Mouse (Mus musculus): Measurements from ENCODE around the gene Gh. TPM values are rescaled to one million over a fixed set of nuclear protein-coding genes. Genes with fewer than 3 reads are reported as not detected.
A peak's percentile ranks its signal among the peaks of the same experiment; 100 is the strongest.

Gene Gh
- polyA plus RNA-seq, 1 experiment, result not detected

DNA sequence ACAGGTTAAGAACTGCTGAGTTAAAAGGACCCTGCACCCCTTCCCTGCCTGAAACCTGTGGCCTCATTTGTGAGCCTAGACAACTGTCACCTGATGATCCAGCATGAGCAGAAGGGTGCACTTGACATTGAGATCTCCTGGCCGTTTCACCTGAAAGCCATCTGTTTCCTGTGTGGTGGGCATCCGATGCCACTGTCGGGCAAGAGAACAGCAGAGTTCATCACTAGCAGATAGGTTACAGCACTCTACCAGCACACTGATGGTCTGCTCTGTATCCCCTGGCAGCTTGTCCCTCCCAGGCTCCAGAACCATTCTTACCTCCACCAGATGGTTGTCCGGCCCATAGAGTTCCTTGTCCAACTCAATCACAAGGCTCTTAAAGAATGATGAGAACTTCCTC lies 36.1 kb downstream of the Gh start:
- Histone ChIP-seq H3K27ac (ENCODE audit: insufficient read depth, low read length) (no peak overlapping the region), H3K4me3 (ENCODE audit: insufficient read depth, low read length) (no peak overlapping the region), H3K4me1 (ENCODE audit: control insufficient read depth, insufficient read depth, low read length) (peaks cover 2% of the 10 kb centered on the region; the same call in 1 of the 2 replicates)
- TF ChIP-seq POLR2A (IDR thresholded peaks at IDR 0.05; ENCODE audit: low read depth, low read length) (no peak), CTCF (IDR thresholded peaks at IDR 0.05; ENCODE audit: borderline replicate concordance, insufficient read depth, low read length) (no peak)

DNA sequence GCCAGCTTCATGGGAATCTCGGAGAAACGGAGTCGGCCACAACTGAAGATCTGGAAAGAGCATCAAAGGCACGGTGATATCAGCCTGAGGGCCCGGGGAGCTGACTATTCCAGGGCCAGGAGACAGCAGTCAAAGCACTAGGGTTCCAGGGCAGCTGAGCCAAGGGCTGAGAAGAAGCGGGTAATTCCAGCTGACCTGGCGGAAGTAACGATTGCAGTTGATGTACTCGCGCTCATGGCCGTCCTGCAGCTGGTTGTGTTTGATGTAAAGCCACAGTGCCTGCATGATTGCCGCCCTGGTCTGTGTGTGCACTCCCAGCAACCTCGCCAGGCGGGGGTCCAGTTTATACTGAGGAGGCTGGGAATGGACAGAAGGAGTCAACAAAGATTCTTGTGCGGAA lies 36.7 kb downstream of the Gh start:
- Histone ChIP-seq H3K4me3 (ENCODE audit: insufficient read depth, low read length) (no peak overlapping the region), H3K4me1 (ENCODE audit: control insufficient read depth, insufficient read depth, low read length) (peaks cover 2% of the 10 kb centered on the region; the same call in 1 of the 2 replicates), H3K27ac (ENCODE audit: insufficient read depth, low read length) (no peak overlapping the region)
- TF ChIP-seq POLR2A (IDR thresholded peaks at IDR 0.05; ENCODE audit: low read depth, low read length) (no peak), CTCF (IDR thresholded peaks at IDR 0.05; ENCODE audit: borderline replicate concordance, insufficient read depth, low read length) (no peak)

DNA sequence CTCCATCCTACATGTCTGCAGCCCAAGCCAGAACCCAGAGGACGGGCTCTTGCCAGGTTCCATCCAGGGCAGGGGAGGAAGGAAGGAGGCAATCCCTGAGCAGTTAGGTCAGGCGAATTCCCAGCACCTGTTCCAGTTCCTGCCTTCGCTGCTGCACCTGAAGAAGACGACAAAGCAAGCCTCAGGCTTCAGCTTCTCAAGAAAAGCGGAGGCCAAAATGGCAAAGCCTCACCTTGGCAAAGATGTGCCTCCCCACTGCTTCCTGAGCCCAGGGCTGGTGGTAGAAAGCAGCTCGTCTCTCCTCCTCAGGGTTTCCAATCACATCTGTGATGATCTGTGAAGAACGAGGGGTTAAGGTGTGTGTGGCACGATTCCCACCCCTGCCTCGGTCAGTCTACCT lies 37.7 kb downstream of the Gh start:
- Histone ChIP-seq H3K4me3 (ENCODE audit: insufficient read depth, low read length) (no peak overlapping the region), H3K27ac (ENCODE audit: insufficient read depth, low read length) (no peak overlapping the region), H3K4me1 (ENCODE audit: control insufficient read depth, insufficient read depth, low read length) (no peaks in the 10 kb centered on the region; the same call in 1 of the 2 replicates)
- TF ChIP-seq POLR2A (IDR thresholded peaks at IDR 0.05; ENCODE audit: low read depth, low read length) (no peak), CTCF (IDR thresholded peaks at IDR 0.05; ENCODE audit: borderline replicate concordance, insufficient read depth, low read length) (no peak)

DNA sequence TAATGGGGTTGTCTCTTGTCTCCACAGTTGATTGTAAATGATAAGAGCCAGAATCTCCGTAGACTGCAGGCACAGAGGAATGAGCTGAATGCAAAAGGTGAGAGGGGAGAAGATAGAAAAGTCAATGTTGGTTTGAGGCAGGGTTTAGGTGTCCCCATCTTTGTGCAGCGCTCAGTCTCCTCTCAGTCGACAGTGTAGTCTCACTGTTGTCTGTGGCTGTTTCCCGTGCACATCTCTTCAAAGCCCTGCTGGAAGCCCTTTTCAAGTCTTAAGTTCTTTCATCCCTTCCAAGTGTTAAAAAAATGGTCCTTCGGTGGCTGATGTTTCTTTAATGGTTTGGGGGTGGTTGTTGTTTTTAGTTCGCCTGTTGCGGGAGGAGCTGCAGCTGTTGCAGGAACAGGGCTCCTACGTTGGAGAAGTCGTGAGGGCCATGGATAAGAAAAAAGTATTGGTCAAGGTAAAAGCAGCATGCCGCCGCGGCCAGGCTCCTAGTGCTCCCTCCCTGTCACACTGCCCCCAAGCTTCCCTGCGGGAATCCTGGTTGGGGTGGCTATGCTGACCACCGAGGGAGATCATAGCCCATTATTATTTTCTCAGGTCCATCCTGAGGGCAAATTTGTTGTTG lies 40.7 kb downstream of the Gh start:
- H3K27ac ChIP-seq (ENCODE audit: insufficient read depth, low read length), result no peak overlapping the region
- TF ChIP-seq POLR2A (IDR thresholded peaks at IDR 0.05; ENCODE audit: low read depth, low read length), result no peak
- no peak for TF ChIP-seq CTCF (IDR thresholded peaks at IDR 0.05; ENCODE audit: borderline replicate concordance, insufficient read depth, low read length)
- H3K4me3 ChIP-seq (ENCODE audit: insufficient read depth, low read length), result no peak overlapping the region
- no peaks in the 10 kb centered on the region for H3K4me1 ChIP-seq (ENCODE audit: control insufficient read depth, insufficient read depth, low read length)

GRCm38 (mm10) chr11:106256775-106257174 lies 44.9 kb downstream of the Gh start:
- Histone ChIP-seq H3K4me1 (ENCODE audit: control insufficient read depth, insufficient read depth, low read length) (peaks cover 4% of the 10 kb centered on the region; the same call in 1 of the 2 replicates), H3K27ac (ENCODE audit: insufficient read depth, low read length) (no peak overlapping the region), H3K4me3 (ENCODE audit: insufficient read depth, low read length) (peak overlapping the region; percentile 95)
- TF ChIP-seq POLR2A (IDR thresholded peaks at IDR 0.05; ENCODE audit: low read depth, low read length) (no peak), CTCF (IDR thresholded peaks at IDR 0.05; ENCODE audit: borderline replicate concordance, insufficient read depth, low read length) (no peak)

DNA sequence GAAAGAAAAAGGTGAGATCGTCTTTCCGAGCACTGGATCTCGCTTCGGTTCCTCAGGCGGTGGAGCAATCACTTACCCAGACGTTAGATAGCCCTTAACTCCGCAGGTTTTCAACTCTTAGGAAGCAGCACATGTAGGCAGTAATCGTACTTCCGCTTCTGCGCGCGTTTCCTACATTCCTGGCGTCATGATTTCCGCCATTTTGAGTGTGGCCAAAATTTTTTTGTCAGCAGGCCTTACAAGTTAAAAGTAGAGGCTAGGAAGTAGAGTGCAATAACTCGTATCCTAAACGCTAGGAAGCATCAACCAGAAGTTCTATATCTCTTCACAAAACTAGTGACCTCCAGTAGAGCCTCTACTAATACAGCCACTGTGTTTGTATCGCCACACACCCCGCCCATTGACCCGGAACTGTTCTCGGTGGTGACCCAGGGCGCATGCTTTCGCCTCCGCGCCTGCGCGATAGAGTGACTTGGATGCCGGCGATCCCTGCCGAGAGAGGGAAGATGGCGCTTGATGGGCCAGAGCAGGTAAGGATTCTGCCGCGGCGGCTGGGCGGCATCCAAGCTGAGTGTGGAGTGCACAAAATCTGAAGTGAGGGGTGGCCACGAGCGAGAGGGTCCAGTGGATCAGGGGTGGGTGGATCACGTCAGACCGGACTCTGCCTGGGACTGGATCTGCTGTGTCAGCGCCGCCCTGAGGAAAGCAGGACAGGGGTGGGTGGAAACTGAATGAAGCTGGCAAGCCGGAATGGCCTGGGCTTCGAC lies 45.8 kb downstream of the Gh start, which contains the start of the genes Ftsj3 and Psmc5:
Gene Ftsj3 (minus strand): TSS at position 395 of the 767 bp plus-strand sequence.
Gene Psmc5 (plus strand): TSS at position 470 of the 767 bp plus-strand sequence.
- Histone ChIP-seq H3K27ac (ENCODE audit: insufficient read depth, low read length) (peak within 1 kb of the TSS; percentile 79), H3K4me1 (ENCODE audit: control insufficient read depth, insufficient read depth, low read length) (peaks cover 4% of the 10 kb centered on the region; the same call in 1 of the 2 replicates), H3K4me3 (ENCODE audit: insufficient read depth, low read length) (peak within 1 kb of the TSS; percentile 95)
- TF ChIP-seq POLR2A (IDR thresholded peaks at IDR 0.05; ENCODE audit: low read depth, low read length) (peak; percentile 98), CTCF (IDR thresholded peaks at IDR 0.05; ENCODE audit: borderline replicate concordance, insufficient read depth, low read length) (no peak)

- peaks cover 4% of the 10 kb centered on the region; the same call in 1 of the 2 replicates for H3K4me1 ChIP-seq (ENCODE audit: control insufficient read depth, insufficient read depth, low read length)
- peak overlapping the region; percentile 87 for H3K4me3 ChIP-seq (ENCODE audit: insufficient read depth, low read length)
- TF ChIP-seq POLR2A (IDR thresholded peaks at IDR 0.05; ENCODE audit: low read depth, low read length) (no peak), CTCF (IDR thresholded peaks at IDR 0.05; ENCODE audit: borderline replicate concordance, insufficient read depth, low read length) (no peak)
- H3K27ac ChIP-seq (ENCODE audit: insufficient read depth, low read length), result peak overlapping the region; percentile 16; the same call in 1 of the 2 replicates
These were observed 46.5 kb downstream of the Gh start for GRCm38 (mm10) chr11:106255174-106255573.

DNA sequence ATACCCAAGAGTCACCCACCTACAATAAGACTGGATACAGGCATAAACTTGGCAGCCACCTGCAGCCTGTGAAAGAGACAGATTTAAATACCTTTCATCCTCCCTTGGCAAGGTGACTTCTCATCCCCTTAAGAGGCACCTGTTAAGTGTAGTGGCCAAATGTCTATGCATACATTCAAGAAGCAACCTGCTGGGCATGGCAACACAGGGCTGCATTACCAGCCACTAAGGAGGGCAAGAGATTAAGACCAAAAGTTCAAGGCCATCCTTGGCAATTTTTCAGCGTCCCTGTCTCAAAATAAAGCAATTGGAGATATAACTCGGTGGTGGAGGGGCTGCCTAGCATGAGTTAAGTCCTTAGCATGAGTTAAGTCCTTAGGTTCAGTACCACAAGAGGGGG lies 46.9 kb downstream of the Gh start:
- Histone ChIP-seq H3K4me1 (ENCODE audit: control insufficient read depth, insufficient read depth, low read length) (peaks cover 4% of the 10 kb centered on the region; the same call in 1 of the 2 replicates), H3K27ac (ENCODE audit: insufficient read depth, low read length) (no peak overlapping the region; the same call in 1 of the 2 replicates), H3K4me3 (ENCODE audit: insufficient read depth, low read length) (peak overlapping the region; percentile 87)
- no peak for TF ChIP-seq CTCF (IDR thresholded peaks at IDR 0.05; ENCODE audit: borderline replicate concordance, insufficient read depth, low read length)
- TF ChIP-seq POLR2A (IDR thresholded peaks at IDR 0.05; ENCODE audit: low read depth, low read length), result no peak

Other genes starting within 250 kb of the Gh start
- 9.5 and 10.3 TPM in 2 replicates for gene Taco1, start 235.8 kb downstream of the Gh start, polyA plus RNA-seq (2011; ENCODE audit: insufficient read length, low read depth, missing spikeins)
- 40.0 and 41.1 TPM in 2 replicates for gene Map3k3, start 217.3 kb downstream of the Gh start, polyA plus RNA-seq (2011; ENCODE audit: insufficient read length, low read depth, missing spikeins)
- gene Gm10840, start 141.0 kb downstream of the Gh start, polyA plus RNA-seq (2011; ENCODE audit: insufficient read length, low read depth, missing spikeins), result not detected in 2 replicates
- 67.2 and 70.6 TPM in 2 replicates for gene Limd2, start 141.0 kb downstream of the Gh start, polyA plus RNA-seq (2011; ENCODE audit: insufficient read length, low read depth, missing spikeins)
- gene Strada, start 99.7 kb downstream of the Gh start, polyA plus RNA-seq (2011; ENCODE audit: insufficient read length, low read depth, missing spikeins), result 22.4 and 24.0 TPM in 2 replicates
- gene Ccdc47, start 85.5 kb downstream of the Gh start, polyA plus RNA-seq (2011; ENCODE audit: insufficient read length, low read depth, missing spikeins), result 101 and 110 TPM in 2 replicates
- gene Ddx42, start 84.9 kb downstream of the Gh start, polyA plus RNA-seq (2011; ENCODE audit: insufficient read length, low read depth, missing spikeins), result 55.0 and 58.3 TPM in 2 replicates
- 49.5 and 60.5 TPM in 2 replicates for gene Ftsj3, start 45.8 kb downstream of the Gh start, polyA plus RNA-seq (2011; ENCODE audit: insufficient read length, low read depth, missing spikeins)
- gene Psmc5, start 45.7 kb downstream of the Gh start, polyA plus RNA-seq (2011; ENCODE audit: insufficient read length, low read depth, missing spikeins), result 141 and 156 TPM in 2 replicates
- gene Smarcd2, start 28.9 kb downstream of the Gh start, polyA plus RNA-seq (2011; ENCODE audit: insufficient read length, low read depth, missing spikeins), result 50.4 and 64.3 TPM in 2 replicates
- 0.16 and 0.18 TPM in 2 replicates for gene Tcam1, start 25.2 kb downstream of the Gh start, polyA plus RNA-seq (2011; ENCODE audit: insufficient read length, low read depth, missing spikeins)
- gene Cd79b, start 12.9 kb upstream of the Gh start, polyA plus RNA-seq (2011; ENCODE audit: insufficient read length, low read depth, missing spikeins), result not detected in 2 replicates
- gene Scn4a, start 51.4 kb upstream of the Gh start, polyA plus RNA-seq (2011; ENCODE audit: insufficient read length, low read depth, missing spikeins), result not detected in 2 replicates
- not detected in 2 replicates for gene Prr29, start 63.6 kb upstream of the Gh start, polyA plus RNA-seq (2011; ENCODE audit: insufficient read length, low read depth, missing spikeins)
- not detected in 2 replicates for gene Icam2, start 86.2 kb upstream of the Gh start, polyA plus RNA-seq (2011; ENCODE audit: insufficient read length, low read depth, missing spikeins)
- 9.3 and 10.9 TPM in 2 replicates for gene Ern1, start 186.0 kb upstream of the Gh start, polyA plus RNA-seq (2011; ENCODE audit: insufficient read length, low read depth, missing spikeins)

Measured in embryonic fibroblast, embryonic 13.5 days (primary cell).